Mouse (Mus musculus): ENCODE results near the gene Zfand6.

Gene Zfand6

DNA sequence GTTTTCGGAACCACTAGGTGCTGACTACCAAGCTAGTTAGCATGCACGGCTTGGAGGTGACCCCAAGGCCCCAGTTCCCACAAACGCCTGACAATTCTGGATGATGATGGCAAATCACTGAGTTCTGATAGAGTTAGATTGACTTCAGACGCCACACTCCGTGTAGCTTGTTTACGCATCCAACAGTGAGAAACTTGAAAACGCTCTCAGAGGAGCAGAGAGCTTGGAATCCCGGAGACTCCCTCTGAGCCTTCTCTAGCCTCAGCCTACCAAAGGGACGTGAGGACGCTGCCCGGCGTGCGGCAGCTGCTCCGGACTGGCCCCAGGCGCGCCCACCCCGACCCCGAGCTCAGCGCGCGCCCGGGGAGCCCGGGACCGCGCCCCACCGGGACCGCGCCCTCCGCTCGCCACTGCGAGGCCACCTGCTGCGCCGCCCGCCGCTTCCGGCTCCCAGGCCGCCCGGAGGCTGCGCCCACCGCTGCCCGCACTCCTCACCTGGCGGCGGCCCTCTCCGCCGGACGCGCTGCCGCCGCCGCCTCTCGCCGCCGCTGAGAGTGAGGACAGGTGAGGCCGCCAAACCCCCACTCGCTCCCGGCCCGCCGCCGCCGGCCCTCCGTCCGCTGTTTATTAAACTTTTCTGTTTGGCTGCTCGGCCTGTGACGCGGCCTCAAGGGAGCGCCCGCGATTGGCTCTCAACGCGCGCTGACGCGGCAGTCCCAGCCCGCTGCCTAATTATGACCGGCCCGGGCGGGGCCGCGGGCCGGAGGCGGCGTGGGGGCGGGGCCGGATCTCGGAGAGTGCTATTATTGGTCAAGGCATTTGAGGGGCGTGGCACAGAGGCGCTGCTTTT is at the start of gene Zfand6:
Zfand6 (minus strand) TSS at position 709 of the 850 bp plus-strand sequence.
- peak; percentile 99 for DNase-seq (ENCODE audit: low read depth)

DNA sequence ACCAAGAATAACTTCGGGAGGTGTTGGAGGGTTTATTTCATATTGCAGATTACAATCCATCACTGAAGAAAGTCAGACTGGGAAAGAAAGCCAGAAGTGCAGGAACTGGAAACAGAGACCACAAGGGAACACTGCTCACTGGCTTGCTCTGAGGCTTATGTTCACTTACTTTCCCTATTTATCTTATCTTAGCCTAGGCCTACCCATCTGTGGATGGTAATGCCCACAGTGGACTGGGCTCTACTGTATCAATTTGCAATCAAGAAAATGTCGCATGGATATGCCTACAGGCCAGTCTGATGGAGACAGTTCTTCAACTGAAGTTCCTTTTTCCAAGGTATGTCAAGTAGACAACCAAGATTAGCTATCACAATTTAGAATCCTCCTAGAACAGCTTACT is 47.0 kb upstream of the Zfand6 start:
- DNase-seq (ENCODE audit: low read depth): no peak

GRCm38 (mm10) chr7:84733038-84733437 is 43.3 kb upstream of the Zfand6 start:
- no peak for DNase-seq (ENCODE audit: low read depth)

- DNase-seq (ENCODE audit: low read depth): no peak
Observed at GRCm38 (mm10) chr7:84732052-84732451, 42.3 kb upstream of the Zfand6 start.

GRCm38 (mm10) chr7:84731076-84731475 is 41.3 kb upstream of the Zfand6 start:
- no peak for DNase-seq (ENCODE audit: low read depth)

- no peak for DNase-seq (ENCODE audit: low read depth)
Observed at GRCm38 (mm10) chr7:84722804-84723459, 33.2 kb upstream of the Zfand6 start.

- no peak for DNase-seq (ENCODE audit: low read depth)
Observed at GRCm38 (mm10) chr7:84710287-84710958, 20.7 kb upstream of the Zfand6 start.

DNA sequence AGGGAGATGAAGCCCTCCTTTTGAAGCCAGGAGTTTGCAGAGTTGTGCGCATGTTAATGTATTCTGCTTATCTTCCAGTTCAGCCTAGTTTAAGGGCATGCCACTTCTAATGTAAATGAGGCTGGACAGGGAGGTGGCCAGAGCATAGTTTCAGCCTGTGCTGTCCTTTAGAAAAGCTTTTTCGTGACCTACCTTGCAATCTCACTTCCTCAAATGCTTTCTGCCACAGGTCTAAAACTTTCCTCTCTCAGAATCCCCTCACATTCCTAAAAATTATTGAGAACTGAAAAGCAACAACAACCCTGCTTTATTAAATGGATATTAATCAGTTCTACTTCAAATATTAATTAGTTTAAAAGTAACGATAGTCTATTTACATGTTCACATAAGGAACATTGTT is 17.1 kb upstream of the Zfand6 start:
- DNase-seq (ENCODE audit: low read depth): no peak

DNA sequence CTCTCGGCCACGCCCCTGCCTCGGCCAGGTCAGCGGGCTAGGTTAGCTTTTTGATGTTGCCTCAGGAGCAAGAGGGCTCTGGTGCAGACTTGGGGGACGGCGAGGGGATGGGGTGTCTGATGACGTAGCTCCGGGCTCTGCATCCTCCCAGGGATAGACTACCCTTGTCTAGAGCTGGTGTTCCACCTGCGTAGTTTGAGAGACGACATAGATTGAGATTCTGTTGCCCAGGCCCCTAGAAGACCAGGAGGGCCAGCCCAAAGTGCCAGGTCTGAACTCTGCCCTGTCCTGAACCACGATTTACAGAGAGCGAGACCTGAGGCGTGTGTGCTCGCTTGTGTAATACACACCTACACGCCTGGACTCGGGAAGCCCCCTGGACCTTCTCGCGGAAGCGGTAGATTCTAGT is 346 bp upstream of the Zfand6 start:
- DNase-seq (ENCODE audit: low read depth): no peak

DNA sequence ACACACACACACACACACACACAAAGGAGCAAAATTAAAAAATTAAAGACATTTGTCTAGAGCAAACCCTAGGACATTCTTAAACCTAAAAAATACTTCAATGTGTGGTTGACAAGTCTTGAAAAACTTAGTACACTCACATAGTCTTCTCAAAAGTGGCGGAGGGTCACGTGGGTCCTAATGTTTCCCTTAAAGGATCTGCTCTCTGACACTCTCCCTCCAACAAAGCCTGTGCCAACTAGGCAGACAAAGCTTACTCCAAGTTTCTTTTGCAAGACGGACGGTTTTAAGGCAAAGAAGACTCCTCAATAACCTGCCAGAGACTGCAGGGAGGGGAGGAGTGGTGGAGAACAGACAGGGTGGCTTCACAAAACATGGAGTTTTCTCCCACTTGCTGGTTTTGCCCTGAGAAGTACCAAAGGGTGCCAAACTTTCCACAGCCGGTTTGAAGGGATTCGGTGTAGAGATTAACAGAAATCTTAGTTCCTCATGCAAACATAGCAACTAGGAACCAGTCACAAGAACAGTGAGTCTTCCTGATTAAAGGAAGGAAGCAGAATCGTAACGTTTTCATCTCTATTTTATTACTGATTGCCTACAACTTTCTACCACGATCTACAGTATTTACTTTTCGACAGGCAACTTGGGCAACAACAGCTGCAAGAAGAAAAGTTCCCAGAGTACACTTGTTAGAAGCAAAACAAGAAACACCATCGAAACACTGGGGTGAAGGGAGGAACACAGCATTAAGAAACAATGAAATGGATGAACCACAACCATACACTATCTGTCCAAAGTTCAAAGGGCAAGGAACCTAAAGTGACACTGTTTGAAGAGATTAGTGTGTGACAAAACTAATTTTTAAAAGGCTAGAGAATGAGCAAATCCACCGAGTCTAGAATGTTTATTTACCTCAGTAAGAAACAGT is 1.8 kb downstream of the Zfand6 start:
- no peak for DNase-seq (ENCODE audit: low read depth)

DNA sequence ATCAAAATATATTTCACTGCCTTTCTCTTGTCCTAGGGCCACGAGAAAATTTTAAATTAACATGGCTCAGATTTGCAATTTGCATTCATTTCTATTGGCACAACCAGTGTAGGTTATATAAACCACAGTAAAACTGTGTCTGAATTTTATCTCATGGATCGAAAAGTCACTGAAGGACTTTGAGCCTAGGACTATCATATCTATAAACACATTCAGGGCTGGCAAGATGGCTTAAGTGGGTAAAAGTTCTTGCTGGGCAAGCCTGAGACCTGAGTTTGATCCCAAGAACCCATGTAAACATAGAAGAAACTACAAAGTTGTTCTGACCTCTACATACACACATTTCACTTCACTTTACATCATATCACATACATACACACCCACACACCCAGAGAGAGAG is 3.4 kb downstream of the Zfand6 start:
- DNase-seq (ENCODE audit: low read depth): no peak

DNA sequence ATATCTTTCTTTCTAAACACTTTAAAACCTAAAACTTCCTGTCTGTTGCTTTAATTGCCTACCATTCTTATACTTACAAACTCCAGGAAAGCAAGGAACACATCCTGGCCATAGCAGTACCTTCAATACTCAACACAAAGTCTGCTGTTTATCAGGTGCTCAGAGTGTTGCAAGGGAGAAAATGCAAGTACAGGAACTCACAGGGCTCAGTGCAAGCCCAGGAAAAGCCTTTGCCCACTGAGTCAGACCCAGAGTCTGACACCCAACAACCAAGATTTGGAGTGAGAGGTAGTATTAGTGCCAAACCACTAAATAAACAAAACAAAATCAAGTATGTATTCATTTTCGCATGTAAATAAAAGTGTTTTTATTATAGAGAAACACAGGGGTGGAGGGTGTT is 5.1 kb downstream of the Zfand6 start:
- DNase-seq (ENCODE audit: low read depth): peak; percentile 12

DNA sequence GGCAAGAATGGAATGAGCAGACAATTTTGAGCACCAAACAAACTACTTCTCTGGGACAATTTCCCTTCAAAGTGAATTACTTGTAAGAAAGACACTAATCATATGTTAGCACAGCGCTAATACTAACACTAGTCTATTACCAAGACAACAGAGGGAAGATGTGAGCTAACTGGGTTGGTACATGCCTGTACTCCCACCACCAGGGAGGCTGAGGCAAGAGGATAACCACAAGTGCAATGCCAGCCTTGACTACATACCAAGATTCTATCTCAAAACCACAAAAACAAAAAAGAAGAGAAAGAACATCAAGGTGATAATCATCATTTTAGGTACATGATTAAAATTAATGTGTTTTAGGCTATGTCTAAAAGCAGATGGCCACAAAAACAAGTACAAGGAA is 8.2 kb downstream of the Zfand6 start:
- DNase-seq (ENCODE audit: low read depth): no peak

DNA sequence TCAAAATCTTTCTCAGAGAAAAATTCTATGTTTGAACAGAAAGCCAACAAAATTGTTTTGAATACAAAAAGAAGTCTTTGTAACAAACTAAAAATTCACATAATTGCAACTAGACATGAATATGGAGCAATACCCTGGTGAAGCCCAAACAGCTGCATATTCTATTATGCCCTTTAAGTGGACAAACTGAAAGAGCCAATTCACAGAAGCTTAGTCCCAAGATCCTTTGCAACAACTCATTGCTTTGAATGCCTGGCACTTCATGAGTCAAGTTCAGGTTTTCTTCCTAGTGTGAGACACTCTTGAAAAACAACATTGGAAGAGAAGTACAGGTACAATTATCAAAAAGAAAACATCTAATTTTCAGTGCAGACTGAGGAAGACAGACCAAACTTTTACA is 8.8 kb downstream of the Zfand6 start:
- no peak for DNase-seq (ENCODE audit: low read depth)

- no peak for DNase-seq (ENCODE audit: low read depth)
Observed at GRCm38 (mm10) chr7:84680092-84680491, 9.7 kb downstream of the Zfand6 start.

- peak; percentile 90 for DNase-seq (ENCODE audit: low read depth)
Observed at GRCm38 (mm10) chr7:84679264-84679663, 10.5 kb downstream of the Zfand6 start.

- DNase-seq (ENCODE audit: low read depth): no peak
Observed at GRCm38 (mm10) chr7:84673103-84673502, 16.7 kb downstream of the Zfand6 start.

GRCm38 (mm10) chr7:84669554-84670152 is 20.1 kb downstream of the Zfand6 start:
- no peak for DNase-seq (ENCODE audit: low read depth)

- no peak for DNase-seq (ENCODE audit: low read depth)
Observed at GRCm38 (mm10) chr7:84667946-84668345, 21.8 kb downstream of the Zfand6 start.

DNA sequence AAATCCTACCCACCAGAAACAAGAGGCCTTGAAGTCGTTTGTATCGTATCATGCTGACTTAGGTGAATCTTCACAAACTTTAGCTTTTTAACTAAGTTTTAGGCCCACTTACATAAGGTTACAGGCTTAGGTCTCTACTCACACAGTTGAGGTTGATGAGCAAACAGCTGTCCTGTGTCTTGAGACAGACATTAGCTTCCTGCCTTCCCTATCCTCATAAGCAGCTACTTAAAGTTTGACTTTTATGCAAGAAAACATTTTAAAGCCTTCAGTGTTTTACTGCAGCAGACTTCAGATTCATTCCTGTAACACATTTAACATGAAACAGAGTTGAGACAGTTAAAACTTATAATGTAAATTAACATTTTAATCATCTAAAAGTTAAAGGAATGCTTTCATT is 37.0 kb downstream of the Zfand6 start:
- no peak for DNase-seq (ENCODE audit: low read depth)

DNA sequence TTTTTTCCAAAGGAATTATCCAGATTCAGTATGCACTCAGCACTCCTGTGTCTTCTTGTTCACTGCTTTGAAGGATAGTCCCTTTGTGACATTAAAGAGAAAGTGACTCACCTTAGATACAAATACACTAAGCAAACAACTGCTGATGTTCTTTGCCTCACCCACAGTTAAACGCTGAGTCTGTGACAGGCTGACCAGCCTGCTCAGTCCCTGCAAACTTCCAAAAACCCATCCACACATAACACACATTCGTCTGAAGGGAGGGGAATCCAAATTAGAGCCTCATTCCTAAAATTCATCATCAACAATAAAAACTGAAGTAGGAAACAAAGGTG is 37.8 kb downstream of the Zfand6 start:
- no peak for DNase-seq (ENCODE audit: low read depth)

Data from NIH3T3 (cell line).